Mouse (Mus musculus) retina, postnatal 1 day (tissue): ENCODE measurements around the gene Churc1.
"Not testable (repeated sequence)": the region's sequence is repeated elsewhere in the genome, so short reads cannot be mapped to it uniquely, and the experiment has no call there.

ENCODE experiments used
- DNase-seq: peaks from one replicate; pipeline ENCODE4 v3.0.0-alpha.2; 2012

Churc1 gene

GRCm38 (mm10) chr12:76765354-76765851 is at the start of gene Churc1, which contains the start of gene Fntb:
Gene Churc1 (plus strand): TSS chr12:76765538.
Gene Fntb (plus strand): TSS chr12:76765589.
- peak; percentile 96 for DNase-seq

- no peak for DNase-seq
Observed at GRCm38 (mm10) chr12:76718384-76718783, 47.0 kb upstream of the Churc1 start.

GRCm38 (mm10) chr12:76720572-76720971 is 44.8 kb upstream of the Churc1 start:
- DNase-seq: peak; percentile 27

GRCm38 (mm10) chr12:76722026-76722425 is 43.3 kb upstream of the Churc1 start:
- DNase-seq: no peak

GRCm38 (mm10) chr12:76727955-76728354 is 37.4 kb upstream of the Churc1 start:
- no peak for DNase-seq

GRCm38 (mm10) chr12:76750866-76751459 is 14.4 kb upstream of the Churc1 start:
- no peak for DNase-seq

GRCm38 (mm10) chr12:76752652-76753318 is 12.6 kb upstream of the Churc1 start:
- peak; percentile 83 for DNase-seq

GRCm38 (mm10) chr12:76765901-76766630 is 728 bp downstream of the Churc1 start:
- no peak for DNase-seq

GRCm38 (mm10) chr12:76770841-76771500 is 5.6 kb downstream of the Churc1 start:
- DNase-seq: no peak

GRCm38 (mm10) chr12:76771540-76771939 is 6.2 kb downstream of the Churc1 start:
- DNase-seq: no peak

GRCm38 (mm10) chr12:76774652-76775051 is 9.3 kb downstream of the Churc1 start:
- DNase-seq: no peak

GRCm38 (mm10) chr12:76775132-76775531 is 9.8 kb downstream of the Churc1 start:
- DNase-seq: no peak

- DNase-seq: no peak
Observed at GRCm38 (mm10) chr12:76776898-76777297, 11.6 kb downstream of the Churc1 start.

GRCm38 (mm10) chr12:76777845-76778244 is 12.5 kb downstream of the Churc1 start:
- DNase-seq: no peak

GRCm38 (mm10) chr12:76778305-76779083 is 13.2 kb downstream of the Churc1 start:
- DNase-seq: no peak

GRCm38 (mm10) chr12:76779951-76780350 is 14.6 kb downstream of the Churc1 start:
- no peak for DNase-seq

GRCm38 (mm10) chr12:76780639-76781468 is 15.5 kb downstream of the Churc1 start:
- peak; percentile 52 for DNase-seq

GRCm38 (mm10) chr12:76784056-76784619 is 18.8 kb downstream of the Churc1 start:
- no peak for DNase-seq

- no peak for DNase-seq
Observed at GRCm38 (mm10) chr12:76790446-76791084, 25.2 kb downstream of the Churc1 start.

GRCm38 (mm10) chr12:76792540-76792939 is 27.2 kb downstream of the Churc1 start:
- DNase-seq: not testable (repeated sequence)
